Mouse (Mus musculus): ENCODE data around the gene Akap8l.

DNA sequence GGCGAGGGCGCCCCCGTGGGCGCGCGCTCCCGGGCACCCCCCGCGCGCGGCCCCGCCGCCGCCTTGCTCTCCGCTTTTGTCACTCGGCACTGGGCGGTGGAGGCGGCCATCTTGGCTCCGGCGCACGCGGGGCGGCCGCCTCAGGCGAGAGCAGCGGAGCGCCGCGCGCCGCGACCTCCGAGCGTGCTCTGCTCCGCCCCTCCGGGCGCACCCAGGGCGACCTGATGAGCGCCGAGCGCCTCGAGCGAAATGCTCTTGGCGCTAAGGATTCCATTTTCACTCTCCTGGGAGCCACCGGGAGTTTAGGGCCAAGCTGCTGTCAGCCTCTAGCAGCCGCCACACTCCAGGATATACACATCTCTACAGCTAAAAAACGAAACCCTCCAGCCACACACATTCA lies 13.9 kb upstream of the Akap8l start:
- TF ChIP-seq POLR2A (IDR thresholded peaks at IDR 0.05; ENCODE audit: low read depth, low read length) (no peak), CTCF (conservative IDR thresholded peaks at IDR 0.05; ENCODE audit: insufficient read depth, insufficient read length, low read depth, low read length) (no peak)
